Mouse (Mus musculus): ENCODE measurements around the gene Eif4e2.

The Eif4e2 gene

DNA sequence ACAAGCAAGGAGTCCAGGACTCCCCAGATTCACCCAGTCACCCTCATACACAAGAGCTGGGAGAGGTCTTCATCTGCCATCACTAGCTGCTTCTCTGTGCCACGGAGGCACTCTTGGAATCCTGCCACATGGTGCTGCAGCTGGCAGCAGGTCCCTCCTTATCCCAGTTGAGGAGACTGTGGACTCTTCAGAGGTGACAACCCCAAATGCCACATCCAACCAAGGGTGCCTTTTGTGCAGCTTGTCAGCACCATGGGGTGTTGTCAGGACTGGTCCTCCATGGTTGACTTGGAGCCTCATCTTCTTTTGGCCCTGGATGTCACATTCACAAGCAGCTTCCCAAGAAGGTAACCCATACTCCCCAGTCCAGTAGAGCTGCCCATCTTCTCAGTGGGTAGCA is 11.9 kb upstream of the Eif4e2 start:
- DNase-seq (ENCODE audit: low spot score in 2 of 2), result no peak

DNA sequence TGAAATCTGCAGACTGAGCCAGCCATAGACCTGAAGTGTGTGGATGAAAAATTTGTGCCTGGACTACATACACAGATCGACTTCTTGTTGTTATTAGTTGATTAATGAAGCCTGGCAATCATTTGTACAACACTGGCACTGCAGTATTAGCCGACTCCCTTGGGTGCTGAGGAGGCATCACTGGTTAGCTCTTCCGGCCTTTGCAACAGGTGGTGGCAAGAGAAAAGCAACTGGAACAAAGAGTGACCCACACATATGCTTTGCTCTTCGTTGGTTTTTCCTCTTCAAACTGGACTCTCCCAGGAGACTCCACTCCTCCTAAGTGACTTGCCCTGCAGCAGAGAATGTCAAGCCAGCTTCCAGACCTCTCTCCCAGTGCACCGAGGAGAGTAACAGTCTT is 9.9 kb upstream of the Eif4e2 start:
- no peak for DNase-seq (ENCODE audit: low spot score in 2 of 2)

DNA sequence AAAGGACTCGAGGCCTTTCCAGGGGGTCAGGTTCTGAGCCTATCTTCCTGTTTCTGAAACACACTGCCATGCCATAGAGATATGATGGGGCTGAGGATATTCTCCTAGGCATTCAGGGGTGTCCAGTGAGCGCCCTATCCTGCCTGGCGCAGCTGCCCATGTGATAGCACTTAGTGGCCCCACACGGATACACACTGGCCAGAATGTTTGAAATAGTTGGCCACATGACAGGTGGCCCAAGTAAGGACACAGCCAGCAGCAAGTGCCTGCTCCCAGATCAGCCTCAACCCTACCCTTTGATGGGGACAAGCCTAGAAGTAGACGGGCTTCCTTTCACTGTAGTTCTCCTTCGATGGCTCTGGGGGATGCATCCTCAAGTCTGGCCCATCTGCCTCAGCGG is 9.2 kb upstream of the Eif4e2 start, which contains the start of gene Chrng:
TSS of gene Chrng (plus strand) at position 193 of the 400 bp plus-strand sequence.
- DNase-seq (ENCODE audit: low spot score in 2 of 2), result no peak

DNA sequence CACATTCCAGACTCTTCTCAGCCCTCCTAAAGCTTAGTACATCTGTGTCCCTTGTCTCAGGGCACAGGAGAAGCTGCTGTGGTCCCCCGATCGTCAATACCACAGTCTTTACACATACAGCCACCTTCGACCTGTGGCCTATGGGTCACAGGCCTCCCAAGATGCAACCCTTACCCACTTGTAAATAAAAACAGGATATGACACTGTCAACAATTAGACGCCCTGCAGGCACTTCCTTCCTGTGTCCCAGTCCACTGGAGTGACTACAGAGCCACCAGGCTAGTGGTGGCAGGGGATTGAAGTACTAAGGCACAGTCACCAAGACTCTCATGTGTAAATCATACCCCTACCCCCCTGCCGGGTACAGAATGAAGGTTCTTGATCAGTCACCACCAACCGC is 8.7 kb upstream of the Eif4e2 start:
- no peak for DNase-seq (ENCODE audit: low spot score in 2 of 2)

DNA sequence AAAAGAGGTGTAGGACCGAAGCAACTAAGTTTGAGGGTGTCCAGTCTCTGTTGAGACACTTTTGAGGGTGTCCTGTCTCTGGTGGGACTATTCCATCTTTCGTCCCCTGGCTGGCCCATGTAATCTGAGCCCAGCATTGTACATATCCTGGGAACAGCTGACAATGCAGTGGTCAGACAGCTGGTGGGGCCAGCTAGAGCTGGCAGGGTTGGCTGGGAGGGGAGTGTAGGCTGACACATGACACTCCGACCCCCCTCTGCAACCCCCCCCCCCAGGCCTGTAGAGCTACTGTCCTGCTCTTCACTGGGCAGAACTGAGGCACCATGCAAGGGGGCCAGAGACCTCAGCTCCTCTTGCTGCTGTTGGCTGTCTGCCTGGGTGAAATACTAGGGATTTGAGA is 8.2 kb upstream of the Eif4e2 start:
- no peak for DNase-seq (ENCODE audit: low spot score in 2 of 2)

DNA sequence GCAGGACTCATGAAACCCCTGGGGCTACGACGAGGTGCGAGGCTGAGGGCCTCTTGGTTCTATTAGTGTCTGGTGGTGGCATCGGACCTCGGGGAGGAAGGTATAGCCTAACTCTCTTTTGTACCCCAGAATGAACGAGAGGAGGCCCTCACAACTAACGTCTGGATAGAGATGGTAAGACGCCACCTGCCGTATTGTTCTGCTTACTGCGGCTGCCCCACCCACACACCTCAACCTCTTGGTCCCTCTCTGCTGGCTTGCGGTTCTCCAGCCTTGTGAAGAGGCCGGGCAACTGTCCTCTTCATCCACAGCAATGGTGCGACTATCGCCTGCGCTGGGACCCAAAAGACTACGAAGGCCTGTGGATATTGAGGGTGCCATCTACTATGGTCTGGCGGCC is 7.4 kb upstream of the Eif4e2 start:
- DNase-seq (ENCODE audit: low spot score in 2 of 2), result no peak

DNA sequence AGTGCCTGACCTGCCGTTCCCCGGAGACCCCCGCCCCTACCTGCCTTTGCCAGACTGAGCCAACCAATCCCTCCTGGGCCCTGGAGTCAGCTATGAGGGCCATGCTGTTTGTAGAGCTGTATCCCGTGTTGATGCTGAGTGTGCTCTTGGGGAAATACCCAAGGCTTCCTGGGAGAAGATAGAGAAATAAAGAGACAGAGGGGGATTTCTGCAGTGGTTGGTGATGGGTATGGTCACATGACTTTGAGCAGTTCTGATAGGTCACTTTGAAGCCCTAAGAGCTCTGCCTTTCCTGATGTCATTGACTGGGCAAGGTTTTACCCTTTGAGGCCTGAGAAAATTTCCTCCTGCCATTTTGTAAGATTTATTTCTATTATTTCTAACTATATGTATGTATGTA is 2.3 kb upstream of the Eif4e2 start:
- no peak for DNase-seq (ENCODE audit: low spot score in 2 of 2)

DNA sequence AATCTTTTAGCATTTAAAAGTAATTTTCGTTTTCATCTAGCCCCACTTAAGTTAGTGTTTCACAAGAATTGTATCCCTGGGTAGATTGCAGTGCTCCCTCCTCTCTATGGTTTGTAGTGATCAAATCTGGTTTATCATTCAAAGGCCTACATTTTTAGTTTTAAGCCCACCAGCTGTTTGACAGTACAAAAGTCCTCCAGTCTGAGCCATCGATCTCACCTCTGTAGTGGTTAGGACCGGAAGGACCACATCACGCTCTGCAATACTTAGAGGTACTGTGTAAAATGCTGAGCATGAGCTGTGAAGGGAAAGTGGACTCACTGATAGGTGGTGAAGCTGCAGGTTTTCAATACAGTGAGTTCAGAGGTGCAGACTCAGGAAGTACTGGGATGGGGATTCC is 1.0 kb downstream of the Eif4e2 start:
- DNase-seq (ENCODE audit: low spot score in 2 of 2), result peak; percentile 46 to 60

DNA sequence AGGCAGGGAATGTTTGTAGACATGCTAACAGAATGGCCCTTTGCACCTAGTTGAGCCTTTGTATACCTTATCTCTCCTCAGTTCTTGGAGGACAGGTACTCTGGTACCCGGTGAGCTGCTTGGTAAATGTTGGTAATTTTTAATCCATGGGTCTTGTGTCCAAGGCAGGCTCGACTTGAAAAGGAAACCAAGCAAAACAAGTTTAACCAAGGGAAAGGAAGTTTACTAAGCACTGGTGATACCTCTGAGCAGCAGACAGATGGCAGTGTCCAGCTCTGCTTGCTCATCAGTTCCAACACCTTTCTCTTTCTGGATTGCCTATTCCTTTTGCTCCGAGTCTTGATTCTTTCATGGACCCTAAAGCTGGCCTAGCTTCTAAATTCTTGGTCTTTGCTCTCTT is 4.2 kb downstream of the Eif4e2 start:
- no peak for DNase-seq (ENCODE audit: low spot score in 2 of 2)

DNA sequence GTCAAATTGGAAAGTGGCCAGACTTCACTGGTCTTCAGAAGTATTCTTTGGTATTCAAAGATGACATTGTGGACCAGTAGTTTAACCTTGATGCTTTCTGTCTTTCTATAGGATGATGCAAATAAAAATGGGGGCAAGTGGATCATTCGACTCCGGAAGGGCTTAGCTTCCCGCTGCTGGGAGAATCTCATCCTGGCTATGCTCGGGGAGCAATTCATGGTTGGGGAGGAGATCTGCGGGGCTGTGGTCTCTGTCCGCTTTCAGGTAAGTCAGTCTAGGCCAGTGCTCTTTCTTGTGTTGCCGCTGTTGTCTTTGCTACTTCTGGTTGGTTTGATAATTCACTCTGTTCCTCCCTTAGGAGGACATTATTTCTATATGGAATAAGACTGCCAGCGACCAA is 12.0 kb downstream of the Eif4e2 start:
- no peak for DNase-seq (ENCODE audit: low spot score in 2 of 2)

DNA sequence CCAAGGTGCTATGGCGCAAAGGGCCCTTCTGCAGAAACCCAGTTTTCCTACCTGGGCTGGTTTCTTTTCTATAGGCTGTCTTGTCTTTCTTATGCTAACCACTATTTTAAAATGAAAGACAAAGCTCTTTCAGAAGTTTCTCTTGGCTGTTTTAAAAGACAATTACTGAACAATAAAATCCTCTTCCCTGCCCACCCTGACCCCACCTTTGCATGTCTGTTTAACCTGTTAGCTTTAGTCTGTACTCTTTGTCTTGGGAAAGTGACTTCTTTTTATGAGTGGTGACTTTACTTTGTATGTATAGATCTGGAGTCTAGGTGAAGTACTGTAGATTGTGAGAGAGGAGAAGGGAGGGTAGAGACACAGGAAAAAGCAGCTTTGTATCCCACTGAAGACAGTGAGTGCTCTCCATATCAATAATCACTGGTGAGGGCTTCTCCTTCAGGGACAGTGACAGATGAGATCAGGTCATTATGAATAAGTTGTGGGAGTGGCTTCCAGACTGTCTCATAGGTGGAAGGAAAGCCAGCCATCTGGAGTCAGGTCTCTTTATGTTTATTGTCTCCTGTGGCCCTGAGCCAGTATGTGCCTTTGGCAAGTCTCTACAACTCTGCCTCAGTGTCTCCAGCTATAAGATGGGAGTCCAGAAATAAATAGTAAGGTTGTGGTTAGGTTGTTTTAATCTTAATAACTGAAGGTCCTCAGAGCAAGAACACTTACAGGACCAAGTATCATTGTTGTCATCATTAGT is 12.9 kb downstream of the Eif4e2 start:
- DNase-seq (ENCODE audit: low spot score in 2 of 2), result no peak

DNA sequence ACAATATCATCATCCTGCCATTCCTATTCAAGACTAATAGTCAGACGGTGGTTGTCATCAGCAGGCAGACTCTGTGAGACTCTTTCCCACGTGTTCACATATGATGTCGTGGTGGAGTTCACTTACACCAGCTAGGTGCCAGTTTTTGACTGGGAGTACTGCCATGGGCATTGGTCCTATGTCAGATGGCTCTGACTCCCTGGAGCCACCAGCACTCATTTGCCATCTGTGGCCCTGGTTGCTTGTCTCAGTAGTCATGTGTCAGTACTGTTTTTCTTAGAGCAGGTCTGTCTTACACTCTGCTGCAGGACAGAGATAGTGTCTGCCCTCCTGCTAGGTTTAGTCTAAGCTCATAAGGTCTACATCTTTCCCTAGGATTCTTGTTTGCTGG is 13.4 kb downstream of the Eif4e2 start:
- DNase-seq (ENCODE audit: low spot score in 2 of 2), result no peak

DNA sequence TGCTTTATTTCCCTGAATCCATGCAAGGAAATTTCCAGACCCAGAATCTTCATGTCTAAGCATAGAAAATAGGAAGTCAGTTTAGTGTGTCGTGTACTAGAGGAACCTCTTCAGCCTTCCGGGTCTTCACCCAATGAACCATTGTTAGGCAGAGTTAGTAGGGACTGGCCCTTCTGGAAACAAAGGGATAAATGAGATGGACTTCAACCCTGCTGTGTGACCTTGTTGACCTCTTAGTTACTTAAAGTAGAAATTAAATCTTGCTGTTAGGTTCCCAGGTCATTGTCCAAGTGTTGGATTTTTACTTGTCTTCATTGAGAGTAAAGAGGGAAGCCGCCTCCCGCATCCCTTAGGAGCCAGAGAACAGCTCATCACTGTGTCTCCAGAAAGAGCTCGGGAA is 16.9 kb downstream of the Eif4e2 start:
- DNase-seq (ENCODE audit: low spot score in 2 of 2), result no peak

DNA sequence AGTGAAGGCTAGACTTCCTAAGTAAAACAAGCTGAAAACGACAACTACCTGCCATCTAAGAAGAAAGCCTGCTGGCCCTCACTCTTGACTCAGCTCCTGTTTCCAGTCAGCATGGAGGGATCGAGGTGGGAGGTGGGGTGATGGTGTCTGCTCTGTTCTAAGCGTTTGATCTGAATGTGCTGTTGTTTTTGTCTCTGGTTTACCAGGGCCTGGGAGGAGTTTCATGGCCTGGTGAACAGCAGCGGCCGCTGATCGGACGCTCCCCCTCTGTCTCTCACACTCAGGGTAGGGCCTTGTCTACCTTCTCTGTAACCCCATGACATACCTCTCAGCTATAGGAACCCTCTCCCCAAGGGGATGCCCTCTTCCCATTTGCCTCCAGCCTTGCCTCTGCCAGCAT is 18.5 kb downstream of the Eif4e2 start:
- no peak for DNase-seq (ENCODE audit: low spot score in 2 of 2)

DNA sequence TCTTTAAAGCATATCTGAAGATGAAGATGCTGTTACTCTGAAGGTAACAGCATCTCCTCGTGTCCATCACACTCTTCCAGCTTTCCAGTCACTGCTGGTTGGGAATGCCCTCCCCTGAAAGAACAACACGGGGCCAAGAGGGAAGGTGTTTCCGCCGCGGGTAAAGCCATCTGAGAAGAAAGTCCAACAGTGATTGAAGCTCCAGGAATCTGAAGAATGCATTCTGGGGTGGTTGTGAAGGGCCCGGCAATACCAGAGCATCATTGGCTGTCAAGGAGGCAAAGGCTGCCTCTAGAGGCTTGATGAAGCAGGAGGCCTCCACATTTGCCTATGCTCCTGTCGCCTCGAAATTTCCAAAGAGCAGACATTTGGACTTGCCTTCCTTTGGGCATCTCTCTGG is 25.3 kb downstream of the Eif4e2 start:
- no peak for DNase-seq (ENCODE audit: low spot score in 2 of 2)

DNA sequence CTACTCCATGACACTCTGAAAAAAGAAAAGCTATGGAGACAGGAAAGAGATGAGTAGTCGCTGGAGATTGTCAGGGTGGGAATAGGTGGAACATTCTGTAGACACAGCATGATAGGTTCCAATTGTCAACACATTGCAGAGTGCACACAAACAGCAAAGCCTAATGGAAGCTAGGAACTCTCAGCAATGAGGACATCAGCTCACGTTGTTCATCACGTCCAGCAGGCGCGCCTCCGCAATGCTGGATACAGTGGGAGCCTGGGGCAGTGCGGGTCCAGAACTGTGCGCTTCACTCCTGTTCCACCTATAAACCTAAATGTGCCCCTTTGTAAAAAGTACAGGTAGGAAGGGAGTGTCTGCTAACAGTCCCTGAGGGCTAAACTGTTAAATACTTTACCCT is 29.3 kb downstream of the Eif4e2 start:
- DNase-seq (ENCODE audit: low spot score in 2 of 2), result no peak

DNA sequence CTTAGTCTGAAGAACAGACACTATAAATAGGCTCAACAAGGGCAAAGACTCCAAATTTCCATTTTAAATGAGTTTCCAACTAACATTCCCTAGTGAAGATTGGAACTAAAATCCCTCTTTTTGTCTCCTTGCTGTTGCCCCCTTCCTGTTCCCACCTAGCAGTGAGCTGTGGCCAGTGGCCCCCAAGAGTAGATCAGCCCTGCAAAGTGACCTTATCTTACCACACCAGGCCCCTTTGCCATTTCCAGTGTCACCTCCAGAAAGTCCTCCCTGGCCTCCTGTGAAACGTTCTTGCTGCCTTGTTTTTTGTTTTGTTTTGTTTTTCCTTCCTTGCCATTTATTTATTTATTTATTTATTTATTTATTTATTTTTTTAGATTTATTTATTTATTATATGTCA is 31.7 kb downstream of the Eif4e2 start:
- no peak for DNase-seq (ENCODE audit: low spot score in 2 of 2)

DNA sequence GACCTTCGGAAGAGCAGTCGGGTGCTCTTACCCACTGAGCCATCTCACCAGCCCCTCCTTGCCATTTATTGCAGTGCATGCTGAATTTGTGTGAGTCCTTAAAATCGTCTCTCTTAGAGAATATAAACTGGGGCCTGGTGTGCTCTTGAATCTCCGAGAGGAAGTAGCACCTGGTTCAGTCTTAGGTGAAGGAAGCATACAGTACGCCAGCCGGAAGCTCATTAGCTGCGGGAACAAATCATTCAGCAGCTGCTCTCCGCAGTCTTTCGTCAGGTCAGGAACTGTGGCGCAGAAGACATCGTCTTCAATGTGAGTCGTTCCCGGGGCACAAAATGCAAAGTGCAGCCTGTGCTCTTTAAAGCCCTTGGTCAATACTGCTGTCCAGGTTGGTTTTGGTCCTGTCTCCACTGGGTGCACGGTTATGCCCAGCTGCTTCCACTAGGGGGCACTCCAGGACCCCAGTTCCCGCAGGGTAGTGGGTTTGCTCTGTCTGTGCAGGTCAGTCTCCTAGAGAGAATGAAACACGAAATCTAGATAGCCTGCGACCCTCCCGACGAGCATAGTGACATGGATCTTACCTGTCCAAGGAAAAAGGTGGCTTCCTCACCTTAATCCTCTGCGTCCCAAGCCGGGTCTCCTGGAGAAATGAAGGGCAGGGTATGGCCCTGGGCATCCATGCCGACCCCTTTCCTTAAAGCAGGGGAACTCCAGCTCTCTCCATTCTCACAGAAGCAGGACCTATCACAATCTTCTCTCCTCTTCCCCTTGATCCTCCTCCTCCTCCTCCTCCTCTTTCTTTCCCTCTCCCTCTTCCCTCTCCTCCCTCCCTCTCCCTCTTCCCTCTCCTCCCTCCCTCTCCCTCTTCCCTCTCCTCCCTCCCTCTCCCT is 32.5 kb downstream of the Eif4e2 start:
- DNase-seq (ENCODE audit: low spot score in 2 of 2), result peak; percentile 63 to 70

DNA sequence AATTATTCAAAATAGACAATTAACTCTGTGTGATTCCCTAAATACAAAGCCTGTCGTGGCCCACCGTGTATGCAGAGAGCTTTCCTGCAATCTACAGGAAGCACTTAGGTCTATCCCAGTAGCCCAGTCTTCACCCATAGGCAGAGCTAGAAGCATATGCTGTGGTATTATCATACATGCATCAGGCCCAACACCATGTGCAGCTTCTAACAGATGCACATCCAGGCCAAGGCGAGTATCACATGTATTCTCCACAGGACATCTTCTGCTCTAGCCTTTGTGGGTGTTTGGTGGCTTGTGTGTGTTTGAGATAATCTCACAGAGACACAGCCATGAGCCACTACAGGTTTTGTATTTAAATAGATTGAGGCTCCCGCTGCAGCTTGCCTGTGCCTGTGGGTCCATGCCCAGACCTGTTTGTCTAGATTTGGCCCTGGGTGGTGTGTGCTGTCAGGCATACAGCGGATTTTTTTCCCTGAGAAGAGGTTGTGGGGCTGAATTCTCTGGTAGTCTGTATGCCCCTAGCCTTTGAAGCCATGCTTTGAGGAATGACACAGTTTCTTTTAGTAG is 38.4 kb downstream of the Eif4e2 start:
- no peak for DNase-seq (ENCODE audit: low spot score in 2 of 2)

DNA sequence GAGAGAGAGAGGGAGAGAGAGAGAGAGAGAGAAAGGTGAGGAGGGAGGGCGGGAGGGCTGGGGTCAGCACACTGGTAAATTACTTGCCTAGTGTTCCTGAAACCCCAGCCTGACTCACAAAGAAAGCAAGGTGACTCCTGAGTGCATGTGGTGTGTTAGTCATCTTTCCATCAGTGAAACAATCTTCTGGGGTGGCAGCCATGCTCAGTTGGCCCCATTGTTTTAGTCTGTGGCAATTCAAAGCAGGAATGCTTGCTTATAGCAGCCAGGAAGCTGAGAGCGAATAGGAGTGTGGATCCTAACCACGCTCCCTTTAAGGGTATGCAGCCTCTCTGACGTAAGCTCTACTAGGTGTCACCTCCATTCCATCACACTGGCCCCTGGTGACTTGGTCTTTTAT is 41.5 kb downstream of the Eif4e2 start:
- no peak for DNase-seq (ENCODE audit: low spot score in 2 of 2)

DNA sequence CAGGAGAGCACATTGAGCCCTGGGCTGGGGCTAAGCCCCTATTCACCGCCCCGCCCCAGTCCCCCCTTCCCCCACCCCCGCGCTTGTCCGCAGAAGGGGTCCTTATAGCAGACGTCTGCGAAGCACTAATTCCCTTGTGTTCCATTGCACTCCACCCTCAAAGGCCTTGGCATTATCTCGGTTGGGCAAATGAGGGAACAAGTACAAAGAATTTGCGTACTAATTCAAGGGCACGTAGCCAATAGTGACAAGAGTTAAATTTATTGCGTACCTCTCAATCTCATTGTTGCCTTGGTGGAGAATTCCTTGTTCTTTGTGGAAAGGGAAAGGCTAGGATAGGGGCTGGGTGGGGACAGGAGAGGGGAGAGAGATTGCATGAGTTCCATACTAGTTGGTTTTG is 44.0 kb downstream of the Eif4e2 start:
- DNase-seq (ENCODE audit: low spot score in 2 of 2), result no peak

DNA sequence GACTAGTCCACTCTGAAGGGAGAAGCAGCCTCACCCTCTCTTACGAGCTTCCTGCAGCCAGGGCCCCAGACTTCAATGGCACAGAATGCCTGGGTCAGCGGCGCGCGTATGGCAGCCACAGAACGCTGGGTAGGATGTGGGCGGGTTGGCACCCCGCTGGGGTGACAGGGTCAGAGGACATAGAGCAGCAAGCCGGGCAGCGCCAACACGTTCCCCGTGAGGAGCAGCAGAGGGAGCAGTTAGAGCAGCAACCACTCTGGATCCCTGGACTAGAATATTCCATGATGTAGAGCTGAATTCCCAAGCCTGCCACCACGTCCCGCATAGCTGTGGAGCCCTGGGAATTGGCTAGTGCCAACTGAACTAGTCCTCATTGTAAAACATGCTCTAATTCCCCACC is 44.8 kb downstream of the Eif4e2 start:
- DNase-seq (ENCODE audit: low spot score in 2 of 2), result peak in 1 of 2 experiments; percentile 7

DNA sequence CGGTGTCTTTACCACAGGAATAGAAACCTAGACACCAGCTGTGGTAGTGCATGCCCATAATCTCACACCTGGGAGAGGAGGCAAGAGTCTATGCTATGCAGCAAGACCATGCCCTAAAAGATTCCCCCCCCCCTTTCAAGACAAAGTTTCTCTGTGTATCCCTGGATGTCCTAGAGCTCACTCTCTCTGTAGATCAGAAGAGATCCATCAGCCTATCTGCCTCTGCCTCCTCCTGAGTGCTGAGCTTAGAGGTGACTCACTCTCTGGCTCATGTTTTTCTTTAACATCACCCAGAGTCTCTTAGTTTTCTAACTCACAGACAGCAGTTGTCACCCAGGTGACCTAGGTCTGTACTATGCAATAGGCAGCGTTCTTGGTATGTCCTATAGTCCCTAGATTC is 45.6 kb downstream of the Eif4e2 start:
- DNase-seq (ENCODE audit: low spot score in 2 of 2), result no peak
